Mouse (Mus musculus): ENCODE data around the gene Vps25. TPM values are rescaled to one million over a fixed set of nuclear protein-coding genes. Genes with fewer than 3 reads are reported as not detected.

The Vps25 gene
- total RNA-seq (2014; fragmentation: Nextera tagmentation): 112 and 137 TPM in 2 replicates
- 44.7 and 71.5 TPM in 2 replicates for total RNA-seq (2017)

- peak; percentile 85 for ATAC-seq (replicated peaks; ENCODE audit: low FRiP score, low TSS enrichment, poor library complexity, severe bottlenecking)
These were observed at the start of gene Vps25 for GRCm38 (mm10) chr11:101253613-101254389. Gene Vps25 (plus strand): TSS chr11:101253707.

GRCm38 (mm10) chr11:101211970-101212369, 41.5 kb upstream of the Vps25 start:
- peak; percentile 71 for ATAC-seq (replicated peaks; ENCODE audit: low FRiP score, low TSS enrichment, poor library complexity, severe bottlenecking)

GRCm38 (mm10) chr11:101216936-101217335, 36.6 kb upstream of the Vps25 start:
- ATAC-seq (replicated peaks; ENCODE audit: low FRiP score, low TSS enrichment, poor library complexity, severe bottlenecking): no peak

GRCm38 (mm10) chr11:101218436-101219055, 35.0 kb upstream of the Vps25 start:
- no peak for ATAC-seq (replicated peaks; ENCODE audit: low FRiP score, low TSS enrichment, poor library complexity, severe bottlenecking)

- ATAC-seq (replicated peaks; ENCODE audit: low FRiP score, low TSS enrichment, poor library complexity, severe bottlenecking): no peak
These were observed 32.7 kb upstream of the Vps25 start for GRCm38 (mm10) chr11:101220853-101221252.

- no peak for ATAC-seq (replicated peaks; ENCODE audit: low FRiP score, low TSS enrichment, poor library complexity, severe bottlenecking)
These were observed 32.1 kb upstream of the Vps25 start for GRCm38 (mm10) chr11:101221306-101221986.

- ATAC-seq (replicated peaks; ENCODE audit: low FRiP score, low TSS enrichment, poor library complexity, severe bottlenecking): no peak
These were observed 29.2 kb upstream of the Vps25 start for GRCm38 (mm10) chr11:101224337-101224736.

- no peak for ATAC-seq (replicated peaks; ENCODE audit: low FRiP score, low TSS enrichment, poor library complexity, severe bottlenecking)
These were observed 28.0 kb upstream of the Vps25 start for GRCm38 (mm10) chr11:101225331-101226064.

GRCm38 (mm10) chr11:101226065-101226701, 27.3 kb upstream of the Vps25 start, which contains the start of gene Ezh1:
Gene Ezh1 (minus strand): TSS chr11:101226463.
- ATAC-seq (replicated peaks; ENCODE audit: low FRiP score, low TSS enrichment, poor library complexity, severe bottlenecking): peak; percentile 90

GRCm38 (mm10) chr11:101229361-101229900, 24.1 kb upstream of the Vps25 start:
- ATAC-seq (replicated peaks; ENCODE audit: low FRiP score, low TSS enrichment, poor library complexity, severe bottlenecking): no peak

- no peak for ATAC-seq (replicated peaks; ENCODE audit: low FRiP score, low TSS enrichment, poor library complexity, severe bottlenecking)
These were observed 23.4 kb upstream of the Vps25 start for GRCm38 (mm10) chr11:101230061-101230511.

GRCm38 (mm10) chr11:101230526-101230925, 23.0 kb upstream of the Vps25 start:
- ATAC-seq (replicated peaks; ENCODE audit: low FRiP score, low TSS enrichment, poor library complexity, severe bottlenecking): no peak

GRCm38 (mm10) chr11:101230991-101231871, 22.3 kb upstream of the Vps25 start:
- no peak for ATAC-seq (replicated peaks; ENCODE audit: low FRiP score, low TSS enrichment, poor library complexity, severe bottlenecking)

- 0 out of 2 replicates have a peak, but pooled peaks have one; percentile 14 for ATAC-seq (replicated peaks; ENCODE audit: low FRiP score, low TSS enrichment, poor library complexity, severe bottlenecking)
These were observed 21.3 kb upstream of the Vps25 start for GRCm38 (mm10) chr11:101232010-101232839.

GRCm38 (mm10) chr11:101233240-101233639, 20.3 kb upstream of the Vps25 start:
- ATAC-seq (replicated peaks; ENCODE audit: low FRiP score, low TSS enrichment, poor library complexity, severe bottlenecking): no peak

GRCm38 (mm10) chr11:101234124-101234523, 19.4 kb upstream of the Vps25 start:
- ATAC-seq (replicated peaks; ENCODE audit: low FRiP score, low TSS enrichment, poor library complexity, severe bottlenecking): no peak

GRCm38 (mm10) chr11:101235429-101235828, 18.1 kb upstream of the Vps25 start:
- no peak for ATAC-seq (replicated peaks; ENCODE audit: low FRiP score, low TSS enrichment, poor library complexity, severe bottlenecking)

All from megakaryocyte-erythroid progenitor cell, adult 5-6 weeks (primary cell).